Mouse (Mus musculus) liver, embryonic 14.5 days (tissue): ENCODE measurements around the gene Luzp1. TPM values are rescaled to one million over a fixed set of nuclear protein-coding genes. Genes with fewer than 3 reads are reported as not detected.

Experiments
- ATAC-seq: fragments of 200-750 bp; cut with Nextera tagmentation; 2 replicates; pipeline ENCODE4 v1.8.0; 2017; ENCODE audit warnings: moderate number of reproducible peaks, mild to moderate bottlenecking, moderate library complexity; ENCODE audit not compliant: insufficient read depth
- DNase-seq, 3 experiments: peaks; one replicate each; pipeline ENCODE4 v3.0.0-alpha.2; 2012 to 2013; ENCODE audit warnings: low read depth in 3 of 3, low spot score in 3 of 3
- H3K27ac ChIP-seq: fragments of 300-500 bp; sonication (generic); 2 replicates; pipeline ENCODE4 v1.5.1; 2014; ENCODE audit warnings: moderate library complexity, mild to moderate bottlenecking, control low read depth, inconsistent platforms
- H3K27me3 ChIP-seq: fragments of 300-500 bp; sonication (generic); 2 replicates; pipeline ENCODE4 v1.6.1; 2014; ENCODE audit warnings: mild to moderate bottlenecking, low read length, moderate library complexity; ENCODE audit not compliant: control insufficient read depth, insufficient read depth
- H3K36me3 ChIP-seq: fragments of 300-500 bp; sonication (generic); replicated peaks from 2 replicates; pipeline ENCODE4 v1.6.1; 2014; ENCODE audit warnings: low read depth; ENCODE audit not compliant: control insufficient read depth, insufficient read depth
- H3K4me1 ChIP-seq, 2 experiments: fragments of 200-500 bp in 1 of 2; fragments of 300-500 bp in 1 of 2; sonication (generic) in 1 of 2; replicated peaks; 2 replicates each; pipeline ENCODE4 v1.6.1; 2012 to 2014; ENCODE audit warnings: antibody characterized with exemption in 1 of 2, inconsistent platforms in 1 of 2, low read length in 1 of 2; ENCODE audit not compliant: control insufficient read depth in 2 of 2, insufficient read depth in 2 of 2
- H3K4me2 ChIP-seq: fragments of 300-500 bp; sonication (generic); 2 replicates; pipeline ENCODE4 v1.6.1; 2014; ENCODE audit warnings: low read depth, mild to moderate bottlenecking, control low read depth, moderate library complexity
- H3K4me3 ChIP-seq, 2 experiments: fragments of 200-500 bp in 1 of 2; fragments of 300-500 bp in 1 of 2; sonication (generic) in 1 of 2; 2 replicates each; pipeline ENCODE4 v1.5.1; 2012 to 2014; ENCODE audit warnings: low read depth in 2 of 2, low read length in 2 of 2, mild to moderate bottlenecking in 2 of 2, control low read depth in 1 of 2, inconsistent platforms in 1 of 2, moderate library complexity in 1 of 2; ENCODE audit not compliant: insufficient read depth in 1 of 2
- H3K9ac ChIP-seq: fragments of 300-500 bp; sonication (generic); replicated peaks from 2 replicates; pipeline ENCODE4 v1.6.1; 2014; ENCODE audit warnings: mild to moderate bottlenecking, control low read depth, moderate library complexity
- H3K9me3 ChIP-seq: fragments of 300-500 bp; sonication (generic); 2 replicates; pipeline ENCODE4 v1.6.1; 2016; ENCODE audit warnings: low read length, mixed read lengths; ENCODE audit not compliant: control insufficient read depth
- CTCF ChIP-seq: IDR thresholded peaks from 2 replicates; pipeline ENCODE4 v1.5.1; 2016; ENCODE audit warnings: antibody characterized with exemption, low read depth, control low read depth
- EP300 ChIP-seq: IDR thresholded peaks from 2 replicates; pipeline ENCODE4 v1.6.1; 2016; ENCODE audit warnings: antibody characterized with exemption, low read depth
- WGBS: fragments of 180-500 bp; shearing (Covaris S2); extraction: QIAGEN DNeasy Blood & Tissue Kit; methylation state at CpG from one replicate; pipeline ENCODE4 v1.1.7; 2014; ENCODE audit not compliant: insufficient replicate concordance; 5-methylcytosine and 5-hydroxymethylcytosine counted together
- polyA plus RNA-seq, 2 experiments: library from polyadenylated mRNA; depleted of rRNA in 1 of 2; stranded (reverse) in 1 of 2; unstranded in 1 of 2; fragments of >200 nt; fragmentation: Nextera tagmentation in 1 of 2; extraction: Ambion mirVana in 1 of 2; gene quantifications; 2 replicates each; pipeline versions ENCODE4 v1.2.1 to v1.2.3; 2012 to 2014

Gene Luzp1
- polyA plus RNA-seq, 2 experiments: 1.8 to 8.2 TPM

- TF ChIP-seq CTCF (no peak), EP300 (no peak)
- no peaks in the 10 kb centered on the region for H3K27me3 ChIP-seq
- no peak overlapping the region for H3K4me3 ChIP-seq
- no peaks in the 10 kb centered on the region for H3K9me3 ChIP-seq
- no peak overlapping the region for H3K27ac ChIP-seq
- no peak for DNase-seq
- no peak overlapping the region for H3K9ac ChIP-seq
- H3K4me1 ChIP-seq: no peaks in the 10 kb centered on the region
- no peak for ATAC-seq
- WGBS: 51% methylated on average over 4 of the region's 4 CpGs
- H3K4me2 ChIP-seq: no peak overlapping the region
- H3K36me3 ChIP-seq: no peaks in the 10 kb centered on the region
Measured at GRCm38 (mm10) chr4:136444561-136444960, 25.0 kb upstream of the Luzp1 start.

GRCm38 (mm10) chr4:136449795-136450194, 19.8 kb upstream of the Luzp1 start:
- Histone ChIP-seq H3K27me3 (no peaks in the 10 kb centered on the region), H3K4me3 (no peak overlapping the region), H3K36me3 (no peaks in the 10 kb centered on the region), H3K9me3 (no peaks in the 10 kb centered on the region), H3K4me1 (peaks cover 0 to 5% of the 10 kb centered on the region in 2 experiments; a peak in 1 of 4 replicates), H3K4me2 (no peak overlapping the region), H3K27ac (no peak overlapping the region), H3K9ac (no peak overlapping the region)
- DNase-seq: no peak
- ATAC-seq: no peak
- WGBS: 55% methylated on average over 5 of the region's 5 CpGs
- no peak for TF ChIP-seq EP300
- TF ChIP-seq CTCF: no peak

GRCm38 (mm10) chr4:136450271-136450670, 19.3 kb upstream of the Luzp1 start:
- ATAC-seq: no peak
- Histone ChIP-seq H3K4me3 (no peak overlapping the region), H3K27me3 (no peaks in the 10 kb centered on the region), H3K36me3 (no peaks in the 10 kb centered on the region), H3K4me2 (no peak overlapping the region), H3K9ac (no peak overlapping the region), H3K9me3 (no peaks in the 10 kb centered on the region), H3K4me1 (peaks cover 0 to 5% of the 10 kb centered on the region in 2 experiments; a peak in 1 of 4 replicates), H3K27ac (no peak overlapping the region)
- TF ChIP-seq CTCF (no peak), EP300 (no peak)
- WGBS: 68% methylated on average over 4 of the region's 4 CpGs
- DNase-seq: no peak

- DNase-seq: no peak
- no peak overlapping the region for H3K27ac ChIP-seq
Measured at GRCm38 (mm10) chr4:136451564-136451963, 18.0 kb upstream of the Luzp1 start.

GRCm38 (mm10) chr4:136452286-136452685, 17.3 kb upstream of the Luzp1 start:
- no peaks in the 10 kb centered on the region for H3K27me3 ChIP-seq
- DNase-seq: no peak
- WGBS: 52% methylated on average over 3 of the region's 3 CpGs
- no peak overlapping the region for H3K27ac ChIP-seq
- peaks cover 0 to 5% of the 10 kb centered on the region in 2 experiments; a peak in 1 of 4 replicates for H3K4me1 ChIP-seq
- no peak for ATAC-seq
- TF ChIP-seq EP300: no peak
- TF ChIP-seq CTCF: no peak
- H3K9ac ChIP-seq: no peak overlapping the region
- H3K9me3 ChIP-seq: no peaks in the 10 kb centered on the region
- no peak overlapping the region for H3K4me3 ChIP-seq
- H3K36me3 ChIP-seq: no peaks in the 10 kb centered on the region
- no peak overlapping the region for H3K4me2 ChIP-seq

More at GRCm38 (mm10) chr4:136451564-136451963, 18.0 kb upstream of the Luzp1 start:
- ATAC-seq: no peak
- Histone ChIP-seq H3K4me1 (peaks cover 0 to 5% of the 10 kb centered on the region in 2 experiments; a peak in 1 of 4 replicates), H3K27me3 (no peaks in the 10 kb centered on the region), H3K4me2 (no peak overlapping the region), H3K9ac (no peak overlapping the region), H3K9me3 (no peaks in the 10 kb centered on the region), H3K4me3 (no peak overlapping the region), H3K36me3 (no peaks in the 10 kb centered on the region)
- 15% methylated on average over 6 of the region's 6 CpGs for WGBS
- TF ChIP-seq EP300 (no peak), CTCF (no peak)
